Mouse (Mus musculus): ENCODE measurements around the gene Atxn2.

GRCm38 (mm10) chr5:121808202-121808601 lies 97.1 kb downstream of the Atxn2 start:
- TF ChIP-seq CTCF (IDR thresholded peaks at IDR 0.05) (no peak), EP300 (IDR thresholded peaks at IDR 0.05) (no peak)
